24 mouse cellular contexts compared by ENCODE assay signal in genomic region chr11:54851656-54852055, GRCm38 (mm10).
"Had no signal": no experiment of that assay in that cellular context is flagged by ENCODE, and none has a peak within 500 bp of the region (broad histone marks: within the 10 kb centered on the region; RNA-seq: fewer than 3 reads in every experiment).

No protein-coding gene starts in this region.

- H3K4me3 ChIP-seq: heart, embryonic 10.5 days; heart, embryonic 12.5 days; hindbrain, embryonic 10.5 days; hindbrain, embryonic 12.5 days; intestine, embryonic 15.5 days; layer of hippocampus, adult 2 months; left cerebral cortex, adult 2 months; limb, embryonic 13.5 days; limb, embryonic 15.5 days had no signal

- H3K27me3 ChIP-seq: heart, embryonic 12.5 days; hindbrain, embryonic 12.5 days; intestine, embryonic 15.5 days; limb, embryonic 13.5 days; limb, embryonic 15.5 days had no signal

- DNase-seq: gastrocnemius, postnatal 10 days; gastrocnemius, postnatal 25 days; heart, adult 18-20 months; heart, postnatal 10 days; heart, postnatal 4 days; kidney, adult 18-20 months; kidney, adult 8-10 months; kidney, postnatal 10 days; kidney, postnatal 25 days; kidney, postnatal 4 days had no signal

- ATAC-seq: hindbrain, embryonic 16.5 days; inflammation-experienced regulatory T-cells, adult 6 months; intestine, embryonic 15.5 days; intestine, postnatal 0 days had no signal

- H3K4me1 ChIP-seq: hindbrain, embryonic 12.5 days; intestine, embryonic 15.5 days; limb, embryonic 13.5 days; limb, embryonic 15.5 days had no signal

- H3K4me2 ChIP-seq: heart, embryonic 12.5 days; hindbrain, embryonic 12.5 days; hindbrain, embryonic 14.5 days; intestine, embryonic 15.5 days; limb, embryonic 13.5 days; limb, embryonic 15.5 days; liver, embryonic 11.5 days had no signal

- H3K9ac ChIP-seq: heart, embryonic 12.5 days; hindbrain, embryonic 12.5 days; hindbrain, embryonic 14.5 days; intestine, embryonic 15.5 days; limb, embryonic 13.5 days; limb, embryonic 15.5 days had no signal

- H3K9me3 ChIP-seq: heart, embryonic 10.5 days; heart, embryonic 12.5 days; hindbrain, embryonic 10.5 days; hindbrain, embryonic 12.5 days; intestine, embryonic 15.5 days; limb, embryonic 13.5 days; limb, embryonic 15.5 days had no signal

- H3K27ac ChIP-seq: heart, embryonic 10.5 days; hindbrain, embryonic 10.5 days; hindbrain, embryonic 12.5 days; hindbrain, embryonic 14.5 days; intestine, embryonic 15.5 days; layer of hippocampus, adult 2 months; left cerebral cortex, adult 2 months; limb, embryonic 13.5 days; limb, embryonic 15.5 days had no signal

- H3K36me3 ChIP-seq: heart, embryonic 10.5 days; heart, embryonic 12.5 days; hindbrain, embryonic 10.5 days; hindbrain, embryonic 12.5 days; intestine, embryonic 15.5 days; limb, embryonic 13.5 days; limb, embryonic 15.5 days had no signal
